Mouse (Mus musculus) liver, embryonic 11.5 days (tissue): ENCODE measurements around the gene Dnajc22. TPM values are rescaled to one million over a fixed set of nuclear protein-coding genes. Genes with fewer than 3 reads are reported as not detected.

Experiments used
- ATAC-seq: fragments of 200-750 bp; cut with Nextera tagmentation; replicated peaks from 2 replicates; pipeline ENCODE4 v1.8.0; 2017; ENCODE audit warnings: moderate number of reproducible peaks, mild to moderate bottlenecking, moderate TSS enrichment, moderate library complexity; ENCODE audit not compliant: low FRiP score
- DNase-seq: peaks from one replicate; pipeline ENCODE4 v3.0.0-alpha.2; 2017; ENCODE audit warnings: low spot score
- H3K27ac ChIP-seq: fragments of 300-500 bp; sonication (generic); 2 replicates; pipeline ENCODE4 v1.5.1; 2014; ENCODE audit warnings: mild to moderate bottlenecking, low read depth, low read length, control low read depth
- H3K27me3 ChIP-seq: fragments of 300-500 bp; sonication (generic); replicated peaks from 2 replicates; pipeline ENCODE4 v1.6.1; 2014; ENCODE audit warnings: low read length, mixed read lengths; ENCODE audit not compliant: control insufficient read depth, insufficient read depth
- H3K36me3 ChIP-seq: fragments of 300-500 bp; sonication (generic); 2 replicates; pipeline ENCODE4 v1.6.1; 2014; ENCODE audit warnings: mild to moderate bottlenecking, low read length, moderate library complexity, mixed read lengths; ENCODE audit not compliant: control insufficient read depth, insufficient read depth
- H3K4me1 ChIP-seq: fragments of 300-500 bp; sonication (generic); replicated peaks from 2 replicates; pipeline ENCODE4 v1.6.1; 2014; ENCODE audit warnings: low read length, mixed read lengths; ENCODE audit not compliant: control insufficient read depth, insufficient read depth
- H3K4me2 ChIP-seq: fragments of 300-500 bp; sonication (generic); 2 replicates; pipeline ENCODE4 v1.6.1; 2014; ENCODE audit warnings: mild to moderate bottlenecking, control low read depth, moderate library complexity
- H3K4me3 ChIP-seq: fragments of 300-500 bp; sonication (generic); 2 replicates; pipeline ENCODE4 v1.5.1; 2014; ENCODE audit warnings: low read depth, low read length, control low read depth
- H3K9ac ChIP-seq: fragments of 300-500 bp; sonication (generic); 2 replicates; pipeline ENCODE4 v1.6.1; 2014; ENCODE audit warnings: low read depth, low read length, control low read depth
- H3K9me3 ChIP-seq: fragments of 300-500 bp; sonication (generic); 2 replicates; pipeline ENCODE4 v1.6.1; 2016; ENCODE audit warnings: low read length, inconsistent platforms, mixed read lengths; ENCODE audit not compliant: control insufficient read depth
- WGBS: fragments of 180-500 bp; shearing (Covaris S2); extraction: QIAGEN DNeasy Blood & Tissue Kit; methylation state at CpG from one replicate; pipeline ENCODE4 v1.1.7; 2014; 5-methylcytosine and 5-hydroxymethylcytosine counted together
- polyA plus RNA-seq: library from polyadenylated mRNA; unstranded; fragments of >200 nt; fragmentation: Nextera tagmentation; extraction: Ambion mirVana; gene quantifications from 2 replicates; pipeline ENCODE4 v1.2.1, GENCODE M21; 2014

The Dnajc22 gene
- polyA plus RNA-seq, 1 experiment from 2014 or later, result 19.8 TPM

GRCm38 (mm10) chr15:99082840-99083239, 10.1 kb upstream of the Dnajc22 start:
- Histone ChIP-seq H3K4me1 (peaks cover 14% of the 10 kb centered on the region), H3K27me3 (peaks cover 40% of the 10 kb centered on the region), H3K4me3 (no peak overlapping the region), H3K9me3 (no peaks in the 10 kb centered on the region), H3K4me2 (no peak overlapping the region), H3K27ac (no peak overlapping the region), H3K9ac (no peak overlapping the region), H3K36me3 (peaks cover 26% of the 10 kb centered on the region; the same call in 1 of the 2 replicates)
- no peak for ATAC-seq
- 90% methylated on average over 16 of the region's 16 CpGs for WGBS
- no peak for DNase-seq

- no peak overlapping the region for H3K27ac ChIP-seq
Measured at GRCm38 (mm10) chr15:99083258-99083657, 9.7 kb upstream of the Dnajc22 start.

GRCm38 (mm10) chr15:99083867-99084557, 9.0 kb upstream of the Dnajc22 start:
- peaks cover 17% of the 10 kb centered on the region for H3K4me1 ChIP-seq
- peaks cover 52% of the 10 kb centered on the region for H3K27me3 ChIP-seq
- H3K4me2 ChIP-seq, result peak overlapping the region; percentile 48
- H3K36me3 ChIP-seq, result peaks cover 17% of the 10 kb centered on the region; the same call in 1 of the 2 replicates
- DNase-seq, result no peak
- 9% methylated on average over 11 of the region's 11 CpGs for WGBS
- no peaks in the 10 kb centered on the region for H3K9me3 ChIP-seq
- no peak overlapping the region; the same call in 1 of the 2 replicates for H3K27ac ChIP-seq
- 0 out of 2 replicates have a peak overlapping the region, but pooled peaks have one; percentile 14 for H3K9ac ChIP-seq
- H3K4me3 ChIP-seq, result peak overlapping the region; percentile 15; the same call in 1 of the 2 replicates
- ATAC-seq, result no peak

More at GRCm38 (mm10) chr15:99083258-99083657, 9.7 kb upstream of the Dnajc22 start:
- Histone ChIP-seq H3K4me3 (no peak overlapping the region), H3K36me3 (peaks cover 22% of the 10 kb centered on the region; the same call in 1 of the 2 replicates), H3K4me1 (peaks cover 14% of the 10 kb centered on the region), H3K4me2 (no peak overlapping the region), H3K9me3 (no peaks in the 10 kb centered on the region), H3K27me3 (peaks cover 44% of the 10 kb centered on the region), H3K9ac (no peak overlapping the region)
- WGBS, result 68% methylated on average over 9 of the region's 9 CpGs
- ATAC-seq (no peak), DNase-seq (no peak)

GRCm38 (mm10) chr15:99084618-99085017, 8.4 kb upstream of the Dnajc22 start:
- H3K27ac ChIP-seq, result no peak overlapping the region
- peaks cover 17% of the 10 kb centered on the region; the same call in 1 of the 2 replicates for H3K36me3 ChIP-seq
- peaks cover 58% of the 10 kb centered on the region for H3K27me3 ChIP-seq
- peak overlapping the region; percentile 48 for H3K4me2 ChIP-seq
- peaks cover 18% of the 10 kb centered on the region for H3K4me1 ChIP-seq
- H3K4me3 ChIP-seq, result peak overlapping the region; percentile 15; the same call in 1 of the 2 replicates
- 20% methylated on average over 19 of the region's 19 CpGs for WGBS
- H3K9ac ChIP-seq, result 0 out of 2 replicates have a peak overlapping the region, but pooled peaks have one; percentile 14
- DNase-seq (no peak), ATAC-seq (no peak)
- no peaks in the 10 kb centered on the region for H3K9me3 ChIP-seq

GRCm38 (mm10) chr15:99085997-99086396, 7.0 kb upstream of the Dnajc22 start:
- no peak overlapping the region for H3K4me3 ChIP-seq
- H3K27me3 ChIP-seq, result peaks cover 70% of the 10 kb centered on the region
- H3K4me1 ChIP-seq, result peaks cover 18% of the 10 kb centered on the region
- peaks cover 14% of the 10 kb centered on the region; the same call in 1 of the 2 replicates for H3K36me3 ChIP-seq
- ATAC-seq (no peak), DNase-seq (no peak)
- 72% methylated on average over 4 of the region's 4 CpGs for WGBS
- no peak overlapping the region for H3K4me2 ChIP-seq
- H3K9ac ChIP-seq, result no peak overlapping the region
- H3K27ac ChIP-seq, result no peak overlapping the region
- H3K9me3 ChIP-seq, result no peaks in the 10 kb centered on the region

- Histone ChIP-seq H3K4me1 (peaks cover 18% of the 10 kb centered on the region), H3K9ac (no peak within 1 kb of the TSS), H3K27me3 (peaks cover 84% of the 10 kb centered on the region), H3K27ac (no peak within 1 kb of the TSS), H3K36me3 (peaks cover 7% of the 10 kb centered on the region; the same call in 1 of the 2 replicates), H3K9me3 (no peaks in the 10 kb centered on the region), H3K4me3 (peak within 1 kb of the TSS; percentile 13), H3K4me2 (peak within 1 kb of the TSS; percentile 56)
- WGBS, result 11% methylated on average over 59 of the region's 60 CpGs
- ATAC-seq, result no peak
- DNase-seq, result no peak
Measured at GRCm38 (mm10) chr15:99087253-99088075, 5.5 kb upstream of the Dnajc22 start, which contains the start of gene C1ql4. Gene C1ql4, minus strand, starts transcription at chr15:99087817.

- Histone ChIP-seq H3K9me3 (no peaks in the 10 kb centered on the region), H3K4me1 (peaks cover 22% of the 10 kb centered on the region), H3K4me3 (peak overlapping the region; percentile 13), H3K9ac (no peak overlapping the region), H3K36me3 (no peaks in the 10 kb centered on the region), H3K27ac (no peak overlapping the region), H3K4me2 (peak overlapping the region; percentile 56), H3K27me3 (peaks cover 93% of the 10 kb centered on the region)
- WGBS, result under 1% methylated on average over 27 of the region's 27 CpGs
- ATAC-seq, result peak; percentile 76
- DNase-seq, result peak; percentile 83
Measured at GRCm38 (mm10) chr15:99088292-99088691, 4.7 kb upstream of the Dnajc22 start.

- WGBS, result 11% methylated on average over 14 of the region's 14 CpGs
- H3K4me3 ChIP-seq, result peak overlapping the region; percentile 28
- H3K4me2 ChIP-seq, result peak overlapping the region; percentile 56
- H3K27ac ChIP-seq, result no peak overlapping the region
- no peak overlapping the region for H3K9ac ChIP-seq
- H3K9me3 ChIP-seq, result no peaks in the 10 kb centered on the region
- ATAC-seq (no peak), DNase-seq (no peak)
- no peaks in the 10 kb centered on the region for H3K36me3 ChIP-seq
- H3K4me1 ChIP-seq, result peaks cover 23% of the 10 kb centered on the region
- H3K27me3 ChIP-seq, result peaks cover 96% of the 10 kb centered on the region
Measured at GRCm38 (mm10) chr15:99089069-99089468, 3.9 kb upstream of the Dnajc22 start.
